Mouse (Mus musculus): ENCODE data around the gene Tmem191c. TPM values are rescaled to one million over a fixed set of nuclear protein-coding genes. Genes with fewer than 3 reads are reported as not detected.

The Tmem191c gene
- total and polyA plus RNA-seq, 3 experiments = 3.3 to 7.5 TPM; not detected in 1

DNA sequence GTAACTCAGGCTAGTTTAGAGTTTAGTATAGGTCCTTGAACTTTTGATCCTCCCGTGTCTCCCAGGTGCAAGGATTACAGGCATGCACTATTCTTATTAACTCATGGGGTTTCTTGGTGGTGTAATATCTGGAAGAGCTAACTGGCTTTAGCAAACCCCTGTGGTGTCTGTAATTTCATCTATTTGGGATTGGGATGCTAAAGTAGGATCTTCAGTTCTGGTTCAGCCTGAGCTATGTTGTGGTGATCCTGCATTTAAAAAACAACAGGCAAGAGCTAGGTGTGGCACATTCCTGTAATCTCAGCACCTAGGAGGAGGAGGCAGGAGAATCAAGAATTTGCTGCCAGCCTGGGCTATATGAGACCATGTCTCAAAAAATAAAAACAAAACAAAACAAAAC lies 30.9 kb upstream of the Tmem191c start:
- Histone ChIP-seq H3K79me2 (ENCODE audit: control insufficient read depth, insufficient read depth, low read length, poor library complexity) (peaks cover 9% of the 10 kb centered on the region), H3K27ac (ENCODE audit: control insufficient read depth, low read depth, low read length) (no peak overlapping the region), H3K4me3 (ENCODE audit: control insufficient read depth in 1 of 2, insufficient read depth in 1 of 2, low read depth in 2 of 2, low read length in 2 of 2) (no peak overlapping the region), H3K27me3 (ENCODE audit: control insufficient read depth in 1 of 2, insufficient read depth in 2 of 2, low read length in 2 of 2) (no peaks in the 10 kb centered on the region), H3K4me1 (ENCODE audit: control insufficient read depth in 1 of 2, insufficient read depth in 2 of 2, low read length in 2 of 2) (peaks cover 16 to 32% of the 10 kb centered on the region in 2 experiments), H3K36me3 (ENCODE audit: control insufficient read depth in 1 of 2, insufficient read depth in 2 of 2, low read length in 2 of 2) (peaks cover 0 to 25% of the 10 kb centered on the region in 2 experiments; a peak in 2 of 4 replicates), H3K9ac (ENCODE audit: control insufficient read depth, low read depth, low read length, poor library complexity, severe bottlenecking) (no peak overlapping the region), H3K9me3 (replicated peaks; ENCODE audit: insufficient read depth, low read length) (no peaks in the 10 kb centered on the region)
- TF ChIP-seq ELF1 (IDR thresholded peaks at IDR 0.05; ENCODE audit: low read depth, low read length) (no peak), TAL1 (IDR thresholded peaks at IDR 0.05; ENCODE audit: low read length) (no peak), GABPA (IDR thresholded peaks at IDR 0.05; ENCODE audit: low read depth, low read length) (no peak), NRF1 (IDR thresholded peaks at IDR 0.05; ENCODE audit: insufficient read depth, low read depth, low read length, poor library complexity, severe bottlenecking) (no peak), ZMIZ1 (IDR thresholded peaks at IDR 0.05; ENCODE audit: low read depth, low read length) (no peak), CHD2 (IDR thresholded peaks at IDR 0.05; ENCODE audit: low read length) (no peak), GATA1 (IDR thresholded peaks at IDR 0.05; ENCODE audit: low read depth, low read length) (no peak), HCFC1 (IDR thresholded peaks at IDR 0.05; ENCODE audit: low read depth, low read length) (no peak), TBP (IDR thresholded peaks at IDR 0.05; ENCODE audit: low read depth, low read length) (no peak), ZC3H11A (IDR thresholded peaks at IDR 0.05; ENCODE audit: low read depth, low read length) (no peak), RAD21 (IDR thresholded peaks at IDR 0.05; ENCODE audit: low read depth, low read length) (no peak), KAT2A (conservative IDR thresholded peaks at IDR 0.05; ENCODE audit: low read depth, low read length) (no peak), RCOR1 (IDR thresholded peaks at IDR 0.05; ENCODE audit: low read depth, low read length) (no peak), CHD1 (IDR thresholded peaks at IDR 0.05; ENCODE audit: low read depth, low read length) (no peak), MYC (IDR thresholded peaks at IDR 0.05; ENCODE audit: low read depth, low read length) (no peak), MAX (IDR thresholded peaks at IDR 0.05; ENCODE audit: low read length) (no peak)
- no peak for DNase-seq (ENCODE audit: low read depth, low spot score)

- no peak for TF ChIP-seq TBP (IDR thresholded peaks at IDR 0.05; ENCODE audit: low read depth, low read length)
- TF ChIP-seq MAX (IDR thresholded peaks at IDR 0.05; ENCODE audit: low read length) = no peak
- TF ChIP-seq USF2 (IDR thresholded peaks at IDR 0.05; ENCODE audit: borderline replicate concordance in 1 of 2, insufficient read depth in 1 of 2, low read depth in 1 of 2, low read length in 2 of 2) = no peak
- TF ChIP-seq GATA1 (IDR thresholded peaks at IDR 0.05; ENCODE audit: low read depth, low read length) = no peak
- TF ChIP-seq NRF1 (IDR thresholded peaks at IDR 0.05; ENCODE audit: insufficient read depth, low read depth, low read length, poor library complexity, severe bottlenecking) = no peak
- TF ChIP-seq JUND (IDR thresholded peaks at IDR 0.05; ENCODE audit: low read depth, low read length) = no peak
- Histone ChIP-seq H3K36me3 (ENCODE audit: control insufficient read depth in 1 of 2, insufficient read depth in 2 of 2, low read length in 2 of 2) (peaks cover 0 to 43% of the 10 kb centered on the region in 2 experiments; a peak in 2 of 4 replicates), H3K4me1 (ENCODE audit: control insufficient read depth in 1 of 2, insufficient read depth in 2 of 2, low read length in 2 of 2) (peaks cover 28 to 47% of the 10 kb centered on the region in 2 experiments), H3K27me3 (ENCODE audit: control insufficient read depth in 1 of 2, insufficient read depth in 2 of 2, low read length in 2 of 2) (no peaks in the 10 kb centered on the region), H3K9ac (ENCODE audit: control insufficient read depth, low read depth, low read length, poor library complexity, severe bottlenecking) (no peak overlapping the region), H3K4me3 (ENCODE audit: control insufficient read depth in 1 of 2, insufficient read depth in 1 of 2, low read depth in 2 of 2, low read length in 2 of 2) (no peak overlapping the region), H3K27ac (ENCODE audit: control insufficient read depth, low read depth, low read length) (no peak overlapping the region), H3K9me3 (replicated peaks; ENCODE audit: insufficient read depth, low read length) (no peaks in the 10 kb centered on the region), H3K79me2 (ENCODE audit: control insufficient read depth, insufficient read depth, low read length, poor library complexity) (peaks cover 20% of the 10 kb centered on the region)
- no peak for DNase-seq (ENCODE audit: low read depth, low spot score)
Measured at GRCm38 (mm10) chr16:17247727-17248126, 28.1 kb upstream of the Tmem191c start.

Data from MEL (cell line).